Mouse (Mus musculus) liver, embryonic 11.5 days (tissue): ENCODE data around the gene Ctrc. TPM values are rescaled to one million over a fixed set of nuclear protein-coding genes. Genes with fewer than 3 reads are reported as not detected.

ENCODE experiments used
- ATAC-seq: fragments of 200-750 bp; cut with Nextera tagmentation; replicated peaks from 2 replicates; pipeline ENCODE4 v1.8.0; 2017; ENCODE audit warnings: moderate number of reproducible peaks, mild to moderate bottlenecking, moderate TSS enrichment, moderate library complexity; ENCODE audit not compliant: low FRiP score
- DNase-seq: peaks from one replicate; pipeline ENCODE4 v3.0.0-alpha.2; 2017; ENCODE audit warnings: low spot score
- H3K27ac ChIP-seq: fragments of 300-500 bp; sonication (generic); 2 replicates; pipeline ENCODE4 v1.5.1; 2014; ENCODE audit warnings: mild to moderate bottlenecking, low read depth, low read length, control low read depth
- H3K27me3 ChIP-seq: fragments of 300-500 bp; sonication (generic); replicated peaks from 2 replicates; pipeline ENCODE4 v1.6.1; 2014; ENCODE audit warnings: low read length, mixed read lengths; ENCODE audit not compliant: control insufficient read depth, insufficient read depth
- H3K36me3 ChIP-seq: fragments of 300-500 bp; sonication (generic); 2 replicates; pipeline ENCODE4 v1.6.1; 2014; ENCODE audit warnings: mild to moderate bottlenecking, low read length, moderate library complexity, mixed read lengths; ENCODE audit not compliant: control insufficient read depth, insufficient read depth
- H3K4me1 ChIP-seq: fragments of 300-500 bp; sonication (generic); replicated peaks from 2 replicates; pipeline ENCODE4 v1.6.1; 2014; ENCODE audit warnings: low read length, mixed read lengths; ENCODE audit not compliant: control insufficient read depth, insufficient read depth
- H3K4me2 ChIP-seq: fragments of 300-500 bp; sonication (generic); 2 replicates; pipeline ENCODE4 v1.6.1; 2014; ENCODE audit warnings: mild to moderate bottlenecking, control low read depth, moderate library complexity
- H3K4me3 ChIP-seq: fragments of 300-500 bp; sonication (generic); 2 replicates; pipeline ENCODE4 v1.5.1; 2014; ENCODE audit warnings: low read depth, low read length, control low read depth
- H3K9ac ChIP-seq: fragments of 300-500 bp; sonication (generic); 2 replicates; pipeline ENCODE4 v1.6.1; 2014; ENCODE audit warnings: low read depth, low read length, control low read depth
- H3K9me3 ChIP-seq: fragments of 300-500 bp; sonication (generic); 2 replicates; pipeline ENCODE4 v1.6.1; 2016; ENCODE audit warnings: low read length, inconsistent platforms, mixed read lengths; ENCODE audit not compliant: control insufficient read depth
- WGBS: fragments of 180-500 bp; shearing (Covaris S2); extraction: QIAGEN DNeasy Blood & Tissue Kit; methylation state at CpG from one replicate; pipeline ENCODE4 v1.1.7; 2014; 5-methylcytosine and 5-hydroxymethylcytosine counted together
- polyA plus RNA-seq: library from polyadenylated mRNA; unstranded; fragments of >200 nt; fragmentation: Nextera tagmentation; extraction: Ambion mirVana; gene quantifications from 2 replicates; pipeline ENCODE4 v1.2.1, GENCODE M21; 2014

The Ctrc gene
- polyA plus RNA-seq = not detected in 2 replicates

DNA sequence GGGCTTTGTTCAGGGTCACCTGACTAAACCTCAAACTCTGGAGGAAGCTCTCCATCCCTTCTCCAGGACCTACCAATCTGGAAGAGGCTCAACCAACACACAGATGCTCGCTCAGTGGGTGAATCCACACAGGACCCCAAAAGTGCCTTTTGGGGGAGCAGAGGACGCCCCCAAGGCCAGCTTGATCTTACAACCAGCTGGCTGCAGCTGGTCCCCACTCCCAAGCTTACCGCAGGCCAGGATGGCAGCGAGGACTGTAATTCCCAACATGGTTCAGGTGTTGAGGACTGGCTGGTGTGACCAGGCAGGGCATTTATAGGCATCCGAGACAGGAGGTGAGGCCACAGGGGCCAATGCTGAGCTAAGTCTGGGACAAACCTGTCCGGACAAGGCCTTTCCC lies at the start of gene Ctrc:
Ctrc (minus strand) TSS at position 361 of the 400 bp plus-strand sequence.
- WGBS = 77% methylated on average over 6 of the region's 6 CpGs
- H3K27me3 ChIP-seq = no peaks in the 10 kb centered on the region
- no peak within 1 kb of the TSS for H3K9ac ChIP-seq
- DNase-seq = no peak
- H3K4me2 ChIP-seq = no peak within 1 kb of the TSS
- no peak within 1 kb of the TSS for H3K27ac ChIP-seq
- H3K9me3 ChIP-seq = no peaks in the 10 kb centered on the region
- H3K4me1 ChIP-seq = no peaks in the 10 kb centered on the region
- no peak within 1 kb of the TSS for H3K4me3 ChIP-seq
- no peaks in the 10 kb centered on the region for H3K36me3 ChIP-seq
- no peak for ATAC-seq

DNA sequence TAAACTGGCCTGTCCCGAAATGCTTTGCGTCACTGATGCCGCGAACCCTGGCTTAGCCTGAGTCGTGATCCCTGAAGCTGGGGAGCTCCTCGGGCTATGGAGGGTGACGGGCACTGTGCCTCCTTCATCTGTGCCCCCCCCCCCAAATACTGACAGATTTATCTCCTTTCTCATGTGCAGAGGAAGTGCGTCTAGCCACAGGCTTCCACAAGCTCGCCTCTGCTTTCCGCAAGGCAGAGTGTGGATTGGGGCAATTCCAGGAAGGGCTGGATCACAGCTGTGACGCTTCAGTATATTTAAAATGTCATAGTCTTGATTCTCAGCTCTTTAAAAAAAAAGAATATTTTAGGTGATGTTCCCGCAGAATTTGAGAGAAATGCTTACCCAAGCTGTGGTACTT lies 49.6 kb upstream of the Ctrc start:
- no peak overlapping the region for H3K4me2 ChIP-seq
- H3K27ac ChIP-seq = no peak overlapping the region
- WGBS = 51% methylated on average over 12 of the region's 12 CpGs
- no peak overlapping the region for H3K9ac ChIP-seq
- ATAC-seq = no peak
- peaks cover 7% of the 10 kb centered on the region for H3K4me1 ChIP-seq
- no peak overlapping the region for H3K4me3 ChIP-seq
- no peaks in the 10 kb centered on the region for H3K9me3 ChIP-seq
- DNase-seq = no peak
- peaks cover 3% of the 10 kb centered on the region; the same call in 1 of the 2 replicates for H3K27me3 ChIP-seq
- no peaks in the 10 kb centered on the region for H3K36me3 ChIP-seq

DNA sequence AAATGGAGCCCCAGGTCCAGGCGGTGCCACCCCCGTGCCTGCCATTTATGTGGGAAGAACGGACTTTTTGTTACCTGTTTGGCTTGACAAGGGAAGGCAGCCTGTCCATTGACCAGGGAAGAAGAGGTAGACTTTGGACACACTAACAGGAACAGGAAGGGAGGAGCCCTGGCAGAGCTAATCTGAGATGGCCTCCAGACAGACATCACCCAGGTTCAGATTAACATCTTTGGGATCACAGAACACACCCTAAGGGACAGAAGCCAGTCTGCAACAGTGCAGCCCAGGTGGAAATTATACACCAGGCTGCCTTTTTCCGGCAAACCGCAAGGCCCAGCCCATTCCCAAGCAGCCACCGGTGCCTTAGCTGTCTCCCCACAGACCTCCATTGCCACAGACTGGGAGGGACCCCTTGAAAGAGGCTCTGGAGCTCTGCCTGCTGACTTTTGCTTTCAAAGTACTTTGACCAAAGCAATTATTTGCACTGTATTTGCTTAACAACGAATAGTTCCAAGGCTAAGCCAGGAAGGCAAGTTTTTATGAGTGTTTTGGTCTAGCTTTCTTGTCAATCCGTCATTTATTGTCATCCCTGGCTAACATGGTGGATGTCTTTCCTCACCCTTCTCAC lies 47.1 kb upstream of the Ctrc start:
- no peaks in the 10 kb centered on the region for H3K9me3 ChIP-seq
- H3K9ac ChIP-seq = no peak overlapping the region
- peaks cover 5% of the 10 kb centered on the region for H3K4me1 ChIP-seq
- ATAC-seq = no peak
- no peaks in the 10 kb centered on the region for H3K27me3 ChIP-seq
- no peak overlapping the region for H3K4me2 ChIP-seq
- no peak for DNase-seq
- no peak overlapping the region for H3K4me3 ChIP-seq
- H3K36me3 ChIP-seq = no peaks in the 10 kb centered on the region
- no peak overlapping the region for H3K27ac ChIP-seq
- 84% methylated on average over 8 of the region's 8 CpGs for WGBS

DNA sequence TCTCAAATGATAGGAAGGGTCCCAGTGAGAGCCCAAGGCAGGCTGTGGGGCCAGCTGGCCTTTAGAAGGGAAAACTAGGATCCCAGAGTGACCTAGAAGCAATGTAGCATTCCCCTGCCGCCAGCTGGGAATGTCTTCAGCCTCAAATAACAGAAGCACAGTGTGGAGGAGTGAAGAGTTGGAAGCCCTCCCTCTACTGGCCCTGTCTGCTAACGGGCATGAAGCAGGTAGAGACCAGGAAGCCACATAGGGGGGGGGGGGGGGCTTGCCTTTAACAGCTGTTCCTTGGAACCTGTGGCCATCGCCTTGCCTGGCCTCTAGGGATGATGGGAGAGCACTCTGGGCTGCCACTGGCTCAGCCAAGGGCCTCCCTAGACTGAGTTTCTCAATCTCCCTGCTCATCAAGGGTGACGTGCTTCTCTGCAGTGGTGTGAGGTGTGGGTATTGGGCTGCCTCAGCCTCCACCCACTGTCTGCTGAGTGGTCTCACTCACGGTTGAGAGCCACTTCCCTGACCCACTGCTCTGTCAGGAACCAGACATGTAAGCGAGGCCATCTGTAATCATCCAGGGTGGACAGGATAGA lies 40.3 kb upstream of the Ctrc start:
- H3K27me3 ChIP-seq = peaks cover 9% of the 10 kb centered on the region
- ATAC-seq (no peak), DNase-seq (no peak)
- no peak overlapping the region for H3K4me2 ChIP-seq
- H3K4me1 ChIP-seq = peaks cover 2% of the 10 kb centered on the region
- H3K36me3 ChIP-seq = no peaks in the 10 kb centered on the region
- 28% methylated on average over 6 of the region's 6 CpGs for WGBS
- H3K27ac ChIP-seq = no peak overlapping the region
- no peak overlapping the region for H3K9ac ChIP-seq
- no peak overlapping the region for H3K4me3 ChIP-seq
- H3K9me3 ChIP-seq = no peaks in the 10 kb centered on the region

DNA sequence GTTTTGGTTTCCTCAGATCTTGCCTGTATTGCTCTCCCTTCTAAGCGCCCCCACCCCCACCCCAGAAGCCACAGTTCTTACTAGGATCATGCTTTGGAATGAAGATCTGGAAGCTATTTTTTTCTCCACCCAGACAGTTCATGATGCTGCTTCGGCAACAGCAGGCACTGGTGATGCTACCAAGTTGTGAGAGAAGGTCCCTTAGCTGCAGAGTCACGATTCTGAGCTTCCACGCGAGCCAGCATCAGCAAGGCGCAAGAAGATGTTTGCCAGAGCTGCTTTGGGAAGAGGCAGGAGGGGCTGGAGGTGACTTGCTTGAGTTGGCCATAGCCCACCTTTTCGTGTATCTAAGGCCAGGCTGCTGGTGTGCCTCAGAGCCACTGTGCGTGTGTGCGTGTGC lies 39.3 kb upstream of the Ctrc start:
- H3K27me3 ChIP-seq = peaks cover 9% of the 10 kb centered on the region
- no peak overlapping the region for H3K27ac ChIP-seq
- no peak overlapping the region for H3K9ac ChIP-seq
- no peak overlapping the region for H3K4me2 ChIP-seq
- H3K36me3 ChIP-seq = no peaks in the 10 kb centered on the region
- H3K4me3 ChIP-seq = no peak overlapping the region
- peaks cover 6% of the 10 kb centered on the region for H3K4me1 ChIP-seq
- ATAC-seq (no peak), DNase-seq (no peak)
- no peaks in the 10 kb centered on the region for H3K9me3 ChIP-seq
- WGBS = 62% methylated on average over 9 of the region's 9 CpGs

DNA sequence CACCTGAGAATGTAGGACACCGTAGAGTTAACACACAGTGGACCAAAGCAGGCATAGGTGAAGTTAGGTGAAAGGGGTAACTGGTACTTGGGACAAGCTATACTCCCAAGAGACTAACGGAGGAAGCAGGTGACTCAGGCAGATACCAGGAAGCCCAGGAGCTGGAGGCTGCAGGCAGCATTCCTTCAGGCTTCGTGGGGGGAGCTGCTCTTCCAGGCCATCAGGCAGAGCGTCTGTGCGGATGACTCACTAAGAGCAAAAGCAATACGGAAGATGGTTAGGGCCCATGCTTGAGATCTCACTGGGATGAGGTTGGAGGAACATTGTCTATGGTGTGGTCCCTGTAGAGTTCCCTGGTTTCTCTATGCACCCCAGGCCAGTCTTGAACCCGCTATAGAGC lies 36.7 kb upstream of the Ctrc start:
- Histone ChIP-seq H3K4me2 (no peak overlapping the region), H3K9me3 (no peaks in the 10 kb centered on the region), H3K4me3 (no peak overlapping the region), H3K9ac (no peak overlapping the region), H3K27ac (no peak overlapping the region), H3K4me1 (peaks cover 6% of the 10 kb centered on the region), H3K27me3 (peaks cover 9% of the 10 kb centered on the region), H3K36me3 (no peaks in the 10 kb centered on the region)
- no peak for ATAC-seq
- DNase-seq = no peak
- WGBS = 67% methylated on average over 7 of the region's 7 CpGs

DNA sequence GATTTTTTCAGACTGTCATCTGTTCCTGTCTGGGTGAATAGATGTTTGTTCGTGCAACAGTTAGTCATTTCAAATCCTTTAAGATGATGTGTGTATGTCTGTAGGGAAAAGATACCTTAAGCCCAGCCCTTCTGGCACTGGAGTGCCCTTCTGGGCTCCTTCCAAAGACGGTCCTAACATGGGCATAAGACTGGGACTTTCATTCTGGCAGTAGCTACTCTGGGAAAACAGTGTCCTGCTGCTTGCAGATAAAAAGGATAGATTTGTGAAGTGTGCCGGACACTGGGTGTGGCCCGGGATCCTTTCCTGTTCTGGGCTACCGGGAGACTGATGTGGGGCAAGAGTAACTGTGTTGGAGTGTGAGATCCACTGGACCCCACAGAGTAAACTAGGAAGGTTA lies 35.8 kb upstream of the Ctrc start:
- H3K9me3 ChIP-seq = no peaks in the 10 kb centered on the region
- DNase-seq (no peak), ATAC-seq (no peak)
- no peak overlapping the region for H3K27ac ChIP-seq
- H3K4me3 ChIP-seq = no peak overlapping the region
- H3K4me1 ChIP-seq = peaks cover 6% of the 10 kb centered on the region
- peaks cover 9% of the 10 kb centered on the region for H3K27me3 ChIP-seq
- no peak overlapping the region for H3K4me2 ChIP-seq
- H3K9ac ChIP-seq = no peak overlapping the region
- no peaks in the 10 kb centered on the region for H3K36me3 ChIP-seq
- WGBS = 51% methylated on average over 5 of the region's 5 CpGs

DNA sequence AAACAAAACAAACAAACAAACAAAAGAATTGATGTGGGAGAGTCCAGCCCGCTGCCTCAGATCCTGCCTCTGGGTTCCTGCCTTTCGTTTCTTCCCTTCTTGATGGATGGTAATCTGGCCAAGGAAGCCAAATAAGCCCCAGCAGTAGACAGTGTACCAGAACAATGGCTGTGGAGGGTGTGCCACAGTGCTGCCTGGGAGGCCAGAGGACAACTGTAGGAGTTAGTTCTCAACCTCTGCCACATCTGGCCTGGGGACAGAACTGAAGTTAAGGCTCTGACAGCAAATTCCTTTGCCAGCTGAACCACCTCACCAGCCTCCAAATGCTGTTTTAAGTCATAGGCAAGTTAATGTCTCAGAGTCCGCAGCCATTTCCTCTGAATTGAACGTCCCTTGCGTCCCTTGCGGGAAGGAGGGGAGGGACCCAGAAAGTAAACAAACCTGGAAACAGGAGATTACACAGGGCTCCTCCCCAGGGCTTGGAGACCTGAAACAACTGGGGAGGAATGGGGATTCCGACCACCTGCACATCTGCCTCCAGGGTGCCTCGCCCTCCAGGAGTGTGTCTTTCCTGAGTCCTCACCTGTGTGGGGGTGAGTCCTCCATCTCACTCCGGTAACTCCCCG lies 35.2 kb upstream of the Ctrc start:
- no peaks in the 10 kb centered on the region for H3K9me3 ChIP-seq
- no peak overlapping the region for H3K4me2 ChIP-seq
- H3K4me1 ChIP-seq = peaks cover 6% of the 10 kb centered on the region
- WGBS = 56% methylated on average over 10 of the region's 10 CpGs
- ATAC-seq (no peak), DNase-seq (no peak)
- no peak overlapping the region for H3K27ac ChIP-seq
- H3K9ac ChIP-seq = no peak overlapping the region
- peaks cover 8% of the 10 kb centered on the region for H3K27me3 ChIP-seq
- H3K36me3 ChIP-seq = no peaks in the 10 kb centered on the region
- H3K4me3 ChIP-seq = no peak overlapping the region

DNA sequence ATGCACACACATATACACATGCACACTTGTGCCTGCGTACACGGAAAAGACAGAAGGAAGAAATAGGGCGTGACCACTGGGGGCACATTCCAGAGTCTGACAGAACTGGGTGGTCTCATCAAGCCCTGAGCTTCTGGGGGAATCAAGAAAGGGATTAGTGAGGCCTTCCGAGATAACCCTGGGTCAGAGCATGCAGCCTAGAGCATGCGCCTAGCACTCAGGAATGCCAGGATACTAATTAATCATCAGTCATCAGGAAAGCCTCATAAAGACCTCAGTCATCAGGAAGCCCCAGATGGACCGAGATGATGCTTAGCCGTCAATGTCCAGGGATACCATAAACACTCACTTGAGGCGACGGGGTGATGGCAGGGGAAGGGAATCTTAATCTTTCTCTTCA lies 33.7 kb upstream of the Ctrc start:
- WGBS = 40% methylated on average over 9 of the region's 9 CpGs
- Histone ChIP-seq H3K9me3 (no peaks in the 10 kb centered on the region), H3K27me3 (peaks cover 5% of the 10 kb centered on the region; the same call in 1 of the 2 replicates), H3K9ac (no peak overlapping the region), H3K4me2 (no peak overlapping the region), H3K27ac (no peak overlapping the region), H3K4me3 (no peak overlapping the region), H3K4me1 (peaks cover 19% of the 10 kb centered on the region), H3K36me3 (no peaks in the 10 kb centered on the region)
- DNase-seq = no peak
- no peak for ATAC-seq
